Mouse (Mus musculus): ENCODE data around the gene Cmtm7.

Cmtm7 gene

GRCm38 (mm10) chr9:114770224-114770623 lies 11.4 kb downstream of the Cmtm7 start:
- no peak for ATAC-seq (ENCODE audit: insufficient number of reproducible peaks, low FRiP score, low TSS enrichment)

- ATAC-seq (ENCODE audit: insufficient number of reproducible peaks, low FRiP score, low TSS enrichment): no peak
Observed at GRCm38 (mm10) chr9:114768066-114768465, 13.6 kb downstream of the Cmtm7 start.

- ATAC-seq (ENCODE audit: insufficient number of reproducible peaks, low FRiP score, low TSS enrichment): no peak
Observed at GRCm38 (mm10) chr9:114767507-114767906, 14.1 kb downstream of the Cmtm7 start.

- ATAC-seq (ENCODE audit: insufficient number of reproducible peaks, low FRiP score, low TSS enrichment): peak; percentile 49; the same call in 1 of the 2 replicates
Observed at GRCm38 (mm10) chr9:114767030-114767429, 14.6 kb downstream of the Cmtm7 start.

GRCm38 (mm10) chr9:114763341-114763740 lies 18.3 kb downstream of the Cmtm7 start:
- no peak for ATAC-seq (ENCODE audit: insufficient number of reproducible peaks, low FRiP score, low TSS enrichment)

- ATAC-seq (ENCODE audit: insufficient number of reproducible peaks, low FRiP score, low TSS enrichment): no peak
Observed at GRCm38 (mm10) chr9:114761848-114762247, 19.8 kb downstream of the Cmtm7 start.

GRCm38 (mm10) chr9:114760353-114760752 lies 21.3 kb downstream of the Cmtm7 start:
- no peak for ATAC-seq (ENCODE audit: insufficient number of reproducible peaks, low FRiP score, low TSS enrichment)

- no peak for ATAC-seq (ENCODE audit: insufficient number of reproducible peaks, low FRiP score, low TSS enrichment)
Observed at GRCm38 (mm10) chr9:114759886-114760285, 21.8 kb downstream of the Cmtm7 start.

GRCm38 (mm10) chr9:114758801-114759200 lies 22.9 kb downstream of the Cmtm7 start:
- ATAC-seq (ENCODE audit: insufficient number of reproducible peaks, low FRiP score, low TSS enrichment): no peak

GRCm38 (mm10) chr9:114758272-114758671 lies 23.4 kb downstream of the Cmtm7 start:
- no peak for ATAC-seq (ENCODE audit: insufficient number of reproducible peaks, low FRiP score, low TSS enrichment)

GRCm38 (mm10) chr9:114752863-114753484 lies 28.7 kb downstream of the Cmtm7 start:
- ATAC-seq (ENCODE audit: insufficient number of reproducible peaks, low FRiP score, low TSS enrichment): peak; percentile 94

- no peak for ATAC-seq (ENCODE audit: insufficient number of reproducible peaks, low FRiP score, low TSS enrichment)
Observed at GRCm38 (mm10) chr9:114752311-114752710, 29.3 kb downstream of the Cmtm7 start.

GRCm38 (mm10) chr9:114751582-114751981 lies 30.1 kb downstream of the Cmtm7 start:
- no peak for ATAC-seq (ENCODE audit: insufficient number of reproducible peaks, low FRiP score, low TSS enrichment)

GRCm38 (mm10) chr9:114747466-114747865 lies 34.2 kb downstream of the Cmtm7 start:
- no peak for ATAC-seq (ENCODE audit: insufficient number of reproducible peaks, low FRiP score, low TSS enrichment)

- ATAC-seq (ENCODE audit: insufficient number of reproducible peaks, low FRiP score, low TSS enrichment): no peak
Observed at GRCm38 (mm10) chr9:114747012-114747411, 34.6 kb downstream of the Cmtm7 start.

- no peak for ATAC-seq (ENCODE audit: insufficient number of reproducible peaks, low FRiP score, low TSS enrichment)
Observed at GRCm38 (mm10) chr9:114745654-114746053, 36.0 kb downstream of the Cmtm7 start.

- no peak for ATAC-seq (ENCODE audit: insufficient number of reproducible peaks, low FRiP score, low TSS enrichment)
Observed at GRCm38 (mm10) chr9:114745163-114745562, 36.5 kb downstream of the Cmtm7 start.

- ATAC-seq (ENCODE audit: insufficient number of reproducible peaks, low FRiP score, low TSS enrichment): no peak
Observed at GRCm38 (mm10) chr9:114742731-114743130, 38.9 kb downstream of the Cmtm7 start.

GRCm38 (mm10) chr9:114740336-114740735 lies 41.3 kb downstream of the Cmtm7 start:
- no peak for ATAC-seq (ENCODE audit: insufficient number of reproducible peaks, low FRiP score, low TSS enrichment)

GRCm38 (mm10) chr9:114736442-114736841 lies 45.2 kb downstream of the Cmtm7 start:
- ATAC-seq (ENCODE audit: insufficient number of reproducible peaks, low FRiP score, low TSS enrichment): no peak

- ATAC-seq (ENCODE audit: insufficient number of reproducible peaks, low FRiP score, low TSS enrichment): no peak
Observed at GRCm38 (mm10) chr9:114733238-114733637, 48.4 kb downstream of the Cmtm7 start.

- no peak for ATAC-seq (ENCODE audit: insufficient number of reproducible peaks, low FRiP score, low TSS enrichment)
Observed at GRCm38 (mm10) chr9:114731871-114732682, 49.6 kb downstream of the Cmtm7 start.
